Comparison of ENCODE assay signal across 15 mouse cellular contexts in genomic region chr16:33701872-33702271, GRCm38 (mm10).
"Had no signal": no experiment of that assay in that cellular context is flagged by ENCODE, and none has a peak within 500 bp of the region (broad histone marks: within the 10 kb centered on the region; RNA-seq: fewer than 3 reads in every experiment).

No protein-coding gene starts in this region.

- DNase-seq: lung, adult 2 months; lung, postnatal 14 days; lung, postnatal 36 days; right cerebral cortex, postnatal 14 days; thymus, adult 2 months; thymus, postnatal 25 days; thymus, postnatal 4 days had no signal

- H3K27ac ChIP-seq: lung, embryonic 15.5 days; macrophage; midbrain, embryonic 13.5 days; midbrain, embryonic 15.5 days; neural tube, embryonic 12.5 days; stomach, embryonic 15.5 days; stomach, postnatal 0 days had no signal

- H3K4me3 ChIP-seq: lung, embryonic 15.5 days; megakaryocyte, embryonic 14.5 days; midbrain, embryonic 13.5 days; midbrain, embryonic 15.5 days; neural tube, embryonic 12.5 days; stomach, embryonic 15.5 days had no signal
